Mouse (Mus musculus): ENCODE measurements around the gene 2310034G01Rik. TPM values are rescaled to one million over a fixed set of nuclear protein-coding genes. Genes with fewer than 3 reads are reported as not detected.

Gene 2310034G01Rik
- total and polyA plus RNA-seq, 3 experiments = 1.1 to 1.6 (median 1.4) TPM

- no peak for TF ChIP-seq HCFC1 (IDR thresholded peaks at IDR 0.05; ENCODE audit: low read depth, low read length)
- TF ChIP-seq SMC3 (IDR thresholded peaks at IDR 0.05; ENCODE audit: low read depth, low read length) = no peak
- no peak for TF ChIP-seq SIN3A (IDR thresholded peaks at IDR 0.05; ENCODE audit: low read length)
- no peak for TF ChIP-seq USF1 (IDR thresholded peaks at IDR 0.05; ENCODE audit: low read depth, low read length)
- no peak for TF ChIP-seq CTCF (conservative IDR thresholded peaks at IDR 0.05 in 1 of 2, IDR thresholded peaks at IDR 0.05 in 1 of 2; ENCODE audit: low read depth in 2 of 2, low read length in 2 of 2)
- no peak for TF ChIP-seq MAX (IDR thresholded peaks at IDR 0.05; ENCODE audit: low read length)
- TF ChIP-seq RAD21 (IDR thresholded peaks at IDR 0.05; ENCODE audit: low read depth, low read length) = no peak
- TF ChIP-seq MAFK (IDR thresholded peaks at IDR 0.05; ENCODE audit: insufficient replicate concordance, low read length) = no peak
- peaks cover 8% of the 10 kb centered on the region for H3K9me3 ChIP-seq (replicated peaks; ENCODE audit: low read length)
- H3K9ac ChIP-seq (ENCODE audit: insufficient read depth, low read depth) = no peak overlapping the region
- no peaks in the 10 kb centered on the region for H3K79me2 ChIP-seq (replicated peaks; ENCODE audit: control insufficient read depth, extremely low read depth, insufficient read depth, poor library complexity, severe bottlenecking)
- H3K4me1 ChIP-seq (ENCODE audit: control insufficient read depth in 1 of 2, insufficient read depth in 2 of 2) = peaks cover 0 to 52% of the 10 kb centered on the region in 2 experiments; a peak in 2 of 4 replicates
- in situ Hi-C loops (cut with MboI; ENCODE audit: low pct_ligation_motif_present, low pct_unique_long_range_greater_than_20kb, low sequenced_read_pairs) = no loop called here
- H3K27ac ChIP-seq (ENCODE audit: insufficient read depth, low read depth) = no peak overlapping the region
- no peak overlapping the region for H3K4me2 ChIP-seq (ENCODE audit: insufficient read depth, low read depth, poor library complexity, severe bottlenecking)
- no peaks in the 10 kb centered on the region for H3K27me3 ChIP-seq (replicated peaks)
- H3K4me3 ChIP-seq (replicated peaks in 1 of 3; ENCODE audit: low read depth in 2 of 3, low read length in 2 of 3, poor library complexity in 1 of 3) = no peak overlapping the region
- dilution Hi-C loops (cut with MboI; ENCODE audit: extremely low pct_ligation_motif_present, extremely low pct_unique_long_range_greater_than_20kb, low sequenced_read_pairs) = no loop called here
- peaks cover 59 to 83% of the 10 kb centered on the region in 2 experiments for H3K36me3 ChIP-seq (replicated peaks in 1 of 2; ENCODE audit: control insufficient read depth in 1 of 2, insufficient read depth in 1 of 2, low read length in 1 of 2)
- no peak for DNase-seq (ENCODE audit: extremely low read depth)
These were observed 36.5 kb downstream of the 2310034G01Rik start for GRCm38 (mm10) chr19:46313591-46313990.

- TF ChIP-seq ZKSCAN1 (IDR thresholded peaks at IDR 0.05; ENCODE audit: borderline replicate concordance, low read depth, low read length) (no peak), USF1 (IDR thresholded peaks at IDR 0.05; ENCODE audit: low read depth, low read length) (no peak), MXI1 (IDR thresholded peaks at IDR 0.05; ENCODE audit: low read depth, low read length) (no peak)
- no peak overlapping the region for H3K4me2 ChIP-seq (ENCODE audit: insufficient read depth, low read depth, poor library complexity, severe bottlenecking)
- no peak for DNase-seq (ENCODE audit: extremely low read depth)
- no peaks in the 10 kb centered on the region for H3K27me3 ChIP-seq (replicated peaks)
- H3K36me3 ChIP-seq (replicated peaks in 1 of 2; ENCODE audit: control insufficient read depth in 1 of 2, insufficient read depth in 1 of 2, low read length in 1 of 2) = peaks cover 64 to 84% of the 10 kb centered on the region in 2 experiments
- dilution Hi-C loops (cut with MboI; ENCODE audit: extremely low pct_ligation_motif_present, extremely low pct_unique_long_range_greater_than_20kb, low sequenced_read_pairs) = no loop called here
- in situ Hi-C loops (cut with MboI; ENCODE audit: low pct_ligation_motif_present, low pct_unique_long_range_greater_than_20kb, low sequenced_read_pairs) = no loop called here
- no peak overlapping the region for H3K9ac ChIP-seq (ENCODE audit: insufficient read depth, low read depth)
- peaks cover 0 to 50% of the 10 kb centered on the region in 2 experiments; a peak in 2 of 4 replicates for H3K4me1 ChIP-seq (ENCODE audit: control insufficient read depth in 1 of 2, insufficient read depth in 2 of 2)
- no peak overlapping the region for H3K4me3 ChIP-seq (replicated peaks in 1 of 3; ENCODE audit: low read depth in 2 of 3, low read length in 2 of 3, poor library complexity in 1 of 3)
- peaks cover 6% of the 10 kb centered on the region for H3K9me3 ChIP-seq (replicated peaks; ENCODE audit: low read length)
- no peak overlapping the region for H3K27ac ChIP-seq (ENCODE audit: insufficient read depth, low read depth)
- H3K79me2 ChIP-seq (replicated peaks; ENCODE audit: control insufficient read depth, extremely low read depth, insufficient read depth, poor library complexity, severe bottlenecking) = no peaks in the 10 kb centered on the region
These were observed 37.0 kb downstream of the 2310034G01Rik start for GRCm38 (mm10) chr19:46313116-46313515.

- in situ Hi-C loops (cut with MboI; ENCODE audit: low pct_ligation_motif_present, low pct_unique_long_range_greater_than_20kb, low sequenced_read_pairs) = no loop called here
- Histone ChIP-seq H3K9ac (ENCODE audit: insufficient read depth, low read depth) (no peak overlapping the region), H3K36me3 (replicated peaks in 1 of 2; ENCODE audit: control insufficient read depth in 1 of 2, insufficient read depth in 1 of 2, low read length in 1 of 2) (peaks cover 70 to 88% of the 10 kb centered on the region in 2 experiments), H3K4me1 (ENCODE audit: control insufficient read depth in 1 of 2, insufficient read depth in 2 of 2) (peaks cover 0 to 51% of the 10 kb centered on the region in 2 experiments; a peak in 2 of 4 replicates), H3K79me2 (replicated peaks; ENCODE audit: control insufficient read depth, extremely low read depth, insufficient read depth, poor library complexity, severe bottlenecking) (no peaks in the 10 kb centered on the region), H3K27ac (ENCODE audit: insufficient read depth, low read depth) (no peak overlapping the region), H3K4me2 (ENCODE audit: insufficient read depth, low read depth, poor library complexity, severe bottlenecking) (no peak overlapping the region), H3K9me3 (replicated peaks; ENCODE audit: low read length) (peaks cover 3% of the 10 kb centered on the region), H3K4me3 (replicated peaks in 1 of 3; ENCODE audit: low read depth in 2 of 3, low read length in 2 of 3, poor library complexity in 1 of 3) (no peak overlapping the region), H3K27me3 (replicated peaks) (no peaks in the 10 kb centered on the region)
- TF ChIP-seq JUND (conservative IDR thresholded peaks at IDR 0.05; ENCODE audit: low read depth, low read length) (no peak), GABPA (IDR thresholded peaks at IDR 0.05; ENCODE audit: insufficient replicate concordance, low read depth, low read length) (no peak), RAD21 (IDR thresholded peaks at IDR 0.05; ENCODE audit: low read depth, low read length) (no peak), ZMIZ1 (IDR thresholded peaks at IDR 0.05; ENCODE audit: low read depth, low read length) (no peak), CHD2 (IDR thresholded peaks at IDR 0.05; ENCODE audit: low read length) (no peak), MXI1 (IDR thresholded peaks at IDR 0.05; ENCODE audit: low read depth, low read length) (no peak), TBP (conservative IDR thresholded peaks at IDR 0.05; ENCODE audit: low read depth, low read length) (no peak), CHD1 (IDR thresholded peaks at IDR 0.05; ENCODE audit: low read depth, low read length) (no peak), ELF1 (IDR thresholded peaks at IDR 0.05; ENCODE audit: low read depth, low read length) (no peak), MEF2A (IDR thresholded peaks at IDR 0.05; ENCODE audit: borderline replicate concordance, low read depth, low read length) (no peak), ZKSCAN1 (IDR thresholded peaks at IDR 0.05; ENCODE audit: borderline replicate concordance, low read depth, low read length) (no peak), MAFK (IDR thresholded peaks at IDR 0.05; ENCODE audit: insufficient replicate concordance, low read length) (no peak), NRF1 (IDR thresholded peaks at IDR 0.05; ENCODE audit: low read depth, low read length) (no peak), UBTF (IDR thresholded peaks at IDR 0.05; ENCODE audit: low read depth, low read length) (no peak), CTCF (conservative IDR thresholded peaks at IDR 0.05 in 1 of 2, IDR thresholded peaks at IDR 0.05 in 1 of 2; ENCODE audit: low read depth in 2 of 2, low read length in 2 of 2) (no peak)
- dilution Hi-C loops (cut with MboI; ENCODE audit: extremely low pct_ligation_motif_present, extremely low pct_unique_long_range_greater_than_20kb, low sequenced_read_pairs) = no loop called here
- no peak for DNase-seq (ENCODE audit: extremely low read depth)
These were observed 37.5 kb downstream of the 2310034G01Rik start for GRCm38 (mm10) chr19:46312566-46312965.
